Mouse (Mus musculus): ENCODE data around the gene D930048N14Rik.

DNA sequence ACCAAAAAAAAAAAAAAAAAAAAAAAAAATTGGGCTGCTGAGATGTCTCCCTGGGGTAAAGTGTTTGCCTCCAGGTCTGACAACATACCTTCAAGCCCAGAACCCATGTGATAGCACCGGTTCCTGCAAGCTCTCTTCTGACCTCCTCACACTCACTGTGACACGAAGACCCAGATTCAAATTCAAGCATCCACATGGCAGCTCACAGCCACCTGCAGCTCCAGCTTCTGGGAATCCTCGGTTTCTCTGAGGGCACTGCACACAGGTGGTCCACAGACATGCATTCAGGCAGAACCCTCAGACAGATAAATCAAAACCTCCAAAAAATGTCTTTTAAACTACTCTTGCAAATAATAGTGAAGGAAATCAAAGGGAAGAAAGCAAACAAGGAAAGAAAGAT, 28.7 kb downstream of the D930048N14Rik start:
- TF ChIP-seq CTCF (IDR thresholded peaks at IDR 0.05; ENCODE audit: control insufficient read depth, insufficient read depth, insufficient read length) (no peak), MAX (IDR thresholded peaks at IDR 0.05) (no peak), MYOD1 (IDR thresholded peaks at IDR 0.05; ENCODE audit: control insufficient read depth, insufficient read length, low read depth) (no peak), USF1 (IDR thresholded peaks at IDR 0.05; ENCODE audit: low read depth) (no peak), CEBPB (IDR thresholded peaks at IDR 0.05; ENCODE audit: low read depth) (no peak), FOSL1 (IDR thresholded peaks at IDR 0.05; ENCODE audit: insufficient read depth, low read length, poor library complexity, severe bottlenecking) (no peak)
